Mouse (Mus musculus) gastrocnemius, adult 2 months (tissue): Measurements from ENCODE around the gene Gpatch2l. TPM values are rescaled to one million over a fixed set of nuclear protein-coding genes. Genes with fewer than 3 reads are reported as not detected.

Experiments used
- DNase-seq: peaks from one replicate; pipeline ENCODE4 v3.0.0; 2022
- H3K27ac ChIP-seq: fragments of 200-600 bp; 2 replicates; pipeline ENCODE4 v1.8.1; 2022; ENCODE audit warnings: mild to moderate bottlenecking
- H3K4me3 ChIP-seq: fragments of 200-600 bp; 2 replicates; pipeline ENCODE4 v1.8.1; 2022; ENCODE audit warnings: mild to moderate bottlenecking, moderate library complexity
- CTCF ChIP-seq: fragments of 200-600 bp; IDR thresholded peaks from 2 replicates; pipeline ENCODE4 v1.8.1; 2022; ENCODE audit warnings: antibody characterized with exemption, mild to moderate bottlenecking, moderate library complexity
- intact Hi-C: fragments of 180-260 bp; cut with DNase I; formaldehyde crosslinking; loops from one replicate; pipeline ENCODE4 v1.15.1; 2025
- long read RNA-seq, 2 experiments: library from polyadenylated mRNA; stranded (forward); transcript quantifications; one replicate each; pipeline ENCODE4 v2.0.0; 2021
- total RNA-seq, 2 experiments: library from RNA; stranded (reverse); gene quantifications; 2 replicates each; pipeline ENCODE4 v1.2.3; 2021

Gene Gpatch2l
- total RNA-seq = 10 to 100 TPM; 12.1 to 12.6 TPM
- long read RNA-seq, experiment 1, full-length matches to known transcripts = 17 of 22 reads
- long read RNA-seq, experiment 1, partial matches to known transcripts = 1 of 22 reads
- long read RNA-seq, experiment 1, other reads (novel, unspliced or antisense) = 4 of 22 reads
- long read RNA-seq, experiment 2, full-length matches to known transcripts = 16 of 21 reads
- long read RNA-seq, experiment 2, partial matches to known transcripts = 1 of 21 reads
- long read RNA-seq, experiment 2, other reads (novel, unspliced or antisense) = 4 of 21 reads

GRCm38 (mm10) chr12:86241604-86242536, at the start of gene Gpatch2l:
TSS of gene Gpatch2l (plus strand) at chr12:86241858.
- no peak for TF ChIP-seq CTCF
- intact Hi-C loops = loop anchor here (5.0 to 10.0 kb wide), 2 partner anchors 107 to 420 kb away; partner anchors contain the start of genes Erg28 and Ttll5

GRCm38 (mm10) chr12:86192036-86192449, 49.6 kb upstream of the Gpatch2l start:
- intact Hi-C loops = no loop called here
- no peak for DNase-seq
- Histone ChIP-seq H3K27ac (no peak overlapping the region), H3K4me3 (no peak overlapping the region)
- no peak for TF ChIP-seq CTCF

More at GRCm38 (mm10) chr12:86241604-86242536, at the start of gene Gpatch2l:
- Histone ChIP-seq H3K27ac (peak within 1 kb of the TSS; percentile 94), H3K4me3 (peak within 1 kb of the TSS; percentile 73)
- DNase-seq = peak; percentile 97

- intact Hi-C loops = no loop called here
- DNase-seq = no peak
- Histone ChIP-seq H3K27ac (no peak overlapping the region), H3K4me3 (no peak overlapping the region)
- TF ChIP-seq CTCF = no peak
Measured at GRCm38 (mm10) chr12:86196944-86197343, 44.7 kb upstream of the Gpatch2l start.

- TF ChIP-seq CTCF = no peak
- no peak for DNase-seq
- no peak overlapping the region for H3K4me3 ChIP-seq
- intact Hi-C loops = no loop called here
- no peak overlapping the region for H3K27ac ChIP-seq
Measured at GRCm38 (mm10) chr12:86203443-86204057, 38.1 kb upstream of the Gpatch2l start.

GRCm38 (mm10) chr12:86211099-86211520, 30.5 kb upstream of the Gpatch2l start:
- TF ChIP-seq CTCF = no peak
- intact Hi-C loops = no loop called here
- Histone ChIP-seq H3K27ac (no peak overlapping the region), H3K4me3 (no peak overlapping the region)
- no peak for DNase-seq

- peak; percentile 41 for DNase-seq
- intact Hi-C loops = no loop called here
Measured at GRCm38 (mm10) chr12:86212693-86213470, 28.8 kb upstream of the Gpatch2l start.

GRCm38 (mm10) chr12:86214201-86214600, 27.5 kb upstream of the Gpatch2l start:
- intact Hi-C loops = no loop called here
- TF ChIP-seq CTCF = no peak
- H3K27ac ChIP-seq = no peak overlapping the region
- H3K4me3 ChIP-seq = no peak overlapping the region
- no peak for DNase-seq

More at GRCm38 (mm10) chr12:86212693-86213470, 28.8 kb upstream of the Gpatch2l start:
- TF ChIP-seq CTCF = no peak
- no peak overlapping the region for H3K27ac ChIP-seq
- no peak overlapping the region for H3K4me3 ChIP-seq

- no peak for TF ChIP-seq CTCF
- intact Hi-C loops = no loop called here
- DNase-seq = no peak
- Histone ChIP-seq H3K4me3 (no peak overlapping the region), H3K27ac (no peak overlapping the region)
Measured at GRCm38 (mm10) chr12:86216687-86217421, 24.8 kb upstream of the Gpatch2l start.

GRCm38 (mm10) chr12:86220200-86221021, 21.2 kb upstream of the Gpatch2l start:
- TF ChIP-seq CTCF = no peak
- DNase-seq = no peak
- Histone ChIP-seq H3K4me3 (no peak overlapping the region), H3K27ac (no peak overlapping the region)
- intact Hi-C loops = no loop called here

GRCm38 (mm10) chr12:86221074-86221703, 20.5 kb upstream of the Gpatch2l start:
- Histone ChIP-seq H3K4me3 (no peak overlapping the region), H3K27ac (no peak overlapping the region)
- intact Hi-C loops = no loop called here
- TF ChIP-seq CTCF = no peak
- no peak for DNase-seq
